Mouse (Mus musculus) lung, postnatal 10 days (tissue): Measurements from ENCODE around the gene Lrrn2.

Experiments used
- DNase-seq: peaks from one replicate; pipeline ENCODE4 v3.0.0; 2021

Lrrn2 gene

GRCm38 (mm10) chr1:132880161-132881005 lies at the start of gene Lrrn2:
Gene Lrrn2 (plus strand): TSS chr1:132880273.
- DNase-seq: peak; percentile 22

GRCm38 (mm10) chr1:132831963-132832362 lies 48.1 kb upstream of the Lrrn2 start:
- DNase-seq: no peak

DNA sequence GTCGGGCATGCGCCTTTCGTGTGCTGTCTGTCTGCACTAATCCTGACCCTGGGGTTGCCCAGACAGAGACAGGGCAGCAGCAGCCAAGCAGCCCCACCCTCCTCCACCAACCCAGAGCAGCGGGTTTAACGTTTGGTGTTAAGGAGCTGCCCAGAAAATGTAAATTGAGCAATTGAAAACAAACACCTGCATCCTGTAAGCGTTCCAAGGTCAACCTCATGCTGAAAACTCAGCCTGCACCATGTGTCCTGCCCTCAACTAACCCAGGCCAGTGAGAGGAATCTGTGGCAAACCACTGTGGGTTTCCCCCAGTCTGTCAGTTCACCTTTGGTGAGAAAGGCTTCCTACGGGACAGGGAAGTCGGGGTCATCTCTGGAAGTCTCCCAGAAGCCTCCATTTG lies 46.0 kb upstream of the Lrrn2 start:
- DNase-seq: no peak

GRCm38 (mm10) chr1:132836895-132837294 lies 43.2 kb upstream of the Lrrn2 start:
- no peak for DNase-seq

DNA sequence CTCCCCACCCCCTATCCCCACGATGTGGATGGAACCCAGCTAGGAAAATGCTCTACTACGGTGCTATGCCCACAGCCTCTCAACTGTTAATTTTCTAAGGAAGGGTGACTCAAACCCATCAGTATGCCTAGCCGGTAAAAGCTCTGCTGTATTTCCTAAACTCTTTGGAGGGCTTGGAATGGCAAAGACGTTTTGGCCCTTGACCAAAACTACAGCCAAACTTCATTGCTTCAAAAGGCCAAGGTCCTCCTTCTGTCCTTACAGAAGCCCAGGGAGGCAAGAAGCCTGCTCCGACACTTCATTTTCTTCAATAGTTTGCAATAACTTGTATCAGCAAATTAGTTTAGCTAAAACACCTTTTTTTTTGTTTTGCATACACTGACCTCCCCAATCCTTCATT lies 42.4 kb upstream of the Lrrn2 start:
- no peak for DNase-seq

GRCm38 (mm10) chr1:132838371-132838770 lies 41.7 kb upstream of the Lrrn2 start:
- DNase-seq: peak; percentile 25

DNA sequence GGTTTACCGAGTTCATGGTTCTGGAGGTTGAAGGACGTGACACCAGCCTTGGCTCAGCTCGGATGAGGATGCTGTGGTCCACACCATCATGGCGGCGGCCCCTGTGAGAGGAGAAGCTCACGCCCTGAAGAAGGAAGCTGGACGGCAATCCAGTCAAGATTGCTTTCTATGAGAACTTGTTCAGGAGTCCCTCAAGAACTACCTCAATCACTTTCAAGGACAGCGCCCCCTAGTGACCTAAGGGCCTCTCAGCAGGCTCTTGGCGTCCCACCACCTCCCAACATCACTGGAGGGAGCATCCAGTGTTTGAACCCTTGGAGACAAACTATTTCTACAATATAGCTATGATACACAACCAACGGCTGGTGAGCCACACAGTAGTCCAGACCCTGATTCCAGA lies 36.5 kb upstream of the Lrrn2 start:
- DNase-seq: no peak

- peak; percentile 79 for DNase-seq
These were observed 35.8 kb upstream of the Lrrn2 start for GRCm38 (mm10) chr1:132844088-132844804.

DNA sequence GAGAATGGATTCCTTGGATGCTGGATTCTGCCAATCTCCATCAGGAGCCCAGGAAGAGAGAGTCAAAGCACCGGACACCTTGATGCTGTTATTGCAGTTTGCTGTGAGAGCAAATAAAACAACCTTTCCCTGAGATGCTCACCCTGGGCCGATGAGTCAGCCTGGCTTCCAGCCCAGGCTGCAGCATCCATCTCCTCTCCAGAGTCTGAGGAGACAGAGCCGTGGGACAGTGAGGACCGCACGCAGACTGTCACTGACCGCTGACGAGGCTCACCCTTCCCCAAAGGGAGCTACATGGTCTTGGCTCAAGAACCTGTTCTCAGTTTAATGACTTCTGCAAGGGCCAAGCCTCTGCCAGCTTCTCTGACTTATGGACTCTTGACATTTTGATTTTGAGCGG lies 34.3 kb upstream of the Lrrn2 start:
- DNase-seq: no peak

- DNase-seq: no peak
These were observed 29.3 kb upstream of the Lrrn2 start for GRCm38 (mm10) chr1:132850809-132851208.

GRCm38 (mm10) chr1:132851296-132851695 lies 28.8 kb upstream of the Lrrn2 start:
- DNase-seq: no peak

DNA sequence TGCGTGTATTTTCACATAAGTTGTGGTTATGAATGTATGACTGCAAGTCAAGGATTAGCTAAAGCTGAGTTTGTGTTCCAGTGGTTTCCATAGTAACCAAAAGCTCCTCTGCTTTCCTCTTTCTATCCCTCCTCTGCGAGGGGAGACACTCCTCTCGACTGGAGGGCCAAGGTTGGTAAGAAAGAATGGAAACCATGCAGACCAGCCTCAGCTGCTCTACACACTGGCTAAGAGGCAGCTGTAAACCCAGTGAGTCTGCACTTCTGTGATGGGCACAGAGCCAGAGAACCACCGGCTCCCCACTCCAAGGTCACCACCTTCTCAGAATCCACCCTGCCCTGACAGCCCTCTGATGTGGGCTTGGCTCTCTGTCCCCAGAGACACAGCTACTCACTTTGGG lies 28.3 kb upstream of the Lrrn2 start:
- DNase-seq: peak; percentile 25

DNA sequence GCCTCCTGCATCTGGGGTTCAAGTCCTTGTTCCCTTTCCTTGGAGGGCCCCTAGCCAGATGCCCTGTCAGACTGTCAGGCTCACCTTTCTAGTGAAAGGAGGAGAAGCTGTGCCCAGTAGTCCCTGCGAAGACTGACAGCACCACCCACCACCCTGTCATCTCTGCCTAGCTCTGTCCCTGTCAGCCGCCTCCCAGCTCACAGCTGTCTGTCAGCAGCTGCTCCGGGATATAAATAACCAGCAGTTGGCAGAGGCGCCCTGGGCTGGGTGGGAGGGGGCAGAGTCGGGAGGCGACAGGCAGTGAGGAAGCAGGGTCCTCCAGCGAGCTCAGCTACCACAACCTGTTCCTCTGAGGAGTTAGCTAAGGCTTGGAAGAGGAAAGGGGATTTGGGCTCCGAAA lies 26.8 kb upstream of the Lrrn2 start:
- DNase-seq: peak; percentile 57

- no peak for DNase-seq
These were observed 21.3 kb upstream of the Lrrn2 start for GRCm38 (mm10) chr1:132858516-132859383.

- DNase-seq: no peak
These were observed 15.9 kb upstream of the Lrrn2 start for GRCm38 (mm10) chr1:132864220-132864619.

DNA sequence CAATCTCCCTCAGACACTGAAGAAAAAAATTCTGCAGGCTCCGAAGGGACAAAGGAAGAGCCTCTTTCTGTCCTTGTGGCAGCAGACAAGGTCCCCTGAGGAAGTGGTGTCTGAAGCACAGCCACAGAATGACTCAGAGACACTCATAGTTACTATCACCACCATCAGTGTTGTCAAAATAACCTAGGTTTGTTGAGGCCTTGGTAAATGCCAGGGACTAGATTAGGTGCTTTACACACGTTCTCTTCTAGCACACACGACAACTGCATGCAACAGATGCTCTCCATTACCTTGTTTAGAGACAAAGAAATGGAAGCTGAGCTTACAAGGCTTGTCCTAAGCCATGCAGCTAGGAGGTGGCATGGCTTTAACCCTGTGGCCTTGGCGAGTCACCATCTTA lies 14.5 kb upstream of the Lrrn2 start:
- no peak for DNase-seq

GRCm38 (mm10) chr1:132870327-132870726 lies 9.7 kb upstream of the Lrrn2 start:
- DNase-seq: no peak

- DNase-seq: peak; percentile 14
These were observed 992 bp upstream of the Lrrn2 start for GRCm38 (mm10) chr1:132878951-132879610.

DNA sequence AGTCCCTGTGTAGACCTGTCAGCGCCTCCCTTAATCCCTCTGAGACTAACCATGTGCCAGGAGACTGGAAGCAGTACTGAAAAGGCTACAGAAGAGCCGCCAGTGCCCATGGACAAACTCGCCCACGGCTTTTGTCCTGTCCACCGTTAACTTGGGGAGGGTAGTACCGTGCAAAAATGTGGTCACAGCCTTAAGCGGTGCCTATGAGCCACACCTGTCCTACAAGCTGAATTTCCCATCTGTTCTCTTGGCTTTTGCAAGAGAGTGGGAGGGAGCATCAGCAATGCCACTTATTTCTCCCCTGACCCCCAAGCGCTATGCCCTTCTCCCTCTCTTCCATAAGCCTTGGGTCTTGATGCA lies 292 bp upstream of the Lrrn2 start:
- DNase-seq: no peak

DNA sequence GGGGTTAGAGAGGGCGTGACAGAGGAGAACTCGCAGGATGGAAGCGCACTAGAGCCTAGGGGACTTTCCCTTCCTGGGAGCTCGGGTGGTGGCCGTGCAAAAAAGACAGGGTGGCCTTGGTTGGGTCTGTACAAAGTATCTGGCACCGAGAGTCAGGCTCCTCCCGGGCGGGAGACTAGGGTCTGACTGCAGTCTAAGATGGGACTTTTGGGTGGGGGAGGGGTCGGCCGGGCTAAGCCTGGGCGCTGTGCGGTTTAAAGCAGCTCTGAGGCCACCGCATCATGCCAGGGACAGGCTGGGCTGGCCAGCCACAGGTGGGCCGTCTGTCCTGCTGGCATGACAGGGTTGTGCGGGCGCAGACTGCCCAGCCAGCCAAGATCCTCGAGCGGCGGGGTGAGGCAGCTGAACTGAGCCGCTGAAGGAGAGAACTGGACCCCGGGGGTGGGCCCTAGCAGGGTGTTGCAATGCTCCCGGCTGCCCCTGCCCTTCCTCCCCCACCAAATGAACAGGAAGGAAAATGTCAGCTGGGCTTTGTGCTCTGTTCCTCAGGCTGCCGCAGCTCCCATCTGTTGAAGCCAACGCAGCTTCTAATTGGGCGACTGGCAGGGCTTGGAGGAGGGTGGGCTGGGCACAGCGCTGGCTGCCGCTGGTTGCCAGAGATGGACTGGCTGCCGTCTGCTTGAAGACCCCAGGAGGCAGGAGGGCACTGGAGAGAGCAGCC lies 1.1 kb downstream of the Lrrn2 start:
- peak; percentile 22 for DNase-seq

DNA sequence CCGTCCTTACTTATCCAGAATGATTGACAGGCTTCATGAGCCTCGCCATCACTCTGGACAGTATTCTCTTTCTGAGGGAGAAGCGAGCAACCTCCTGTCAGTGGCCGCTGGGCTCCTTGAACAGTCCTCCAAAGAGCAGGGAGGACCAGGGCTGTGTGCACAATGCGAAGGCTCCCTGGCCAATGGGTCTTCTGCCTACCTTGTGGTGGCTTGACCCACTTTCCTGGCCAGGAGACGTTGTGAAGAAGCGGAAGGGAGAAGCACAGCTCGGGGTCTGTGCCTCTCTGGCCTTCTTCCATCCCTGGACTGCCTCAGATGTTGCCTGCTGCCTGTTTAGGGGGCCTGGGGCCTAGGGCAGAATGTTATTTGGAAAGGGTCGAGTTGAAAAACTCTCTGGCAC lies 1.8 kb downstream of the Lrrn2 start:
- no peak for DNase-seq

DNA sequence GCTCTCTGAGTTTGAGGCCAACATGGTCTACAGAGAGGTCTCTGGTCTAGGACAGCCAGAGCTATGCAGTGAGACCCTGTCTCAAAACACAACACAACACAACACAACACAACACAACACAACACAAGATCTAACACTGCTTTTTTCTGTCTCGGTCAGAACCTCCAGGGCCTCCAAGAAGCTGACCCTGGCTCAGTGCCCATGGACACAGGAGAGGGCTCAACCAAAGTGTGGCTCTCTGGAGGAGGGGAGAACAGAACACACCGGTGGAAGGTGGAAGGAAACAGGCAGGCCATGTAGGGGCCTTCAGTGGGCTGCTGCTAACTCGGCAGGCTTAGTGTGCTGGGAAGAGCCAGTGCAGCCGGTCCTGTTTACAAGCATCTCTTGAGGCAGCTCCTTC lies 5.6 kb downstream of the Lrrn2 start:
- DNase-seq: no peak
